Mouse (Mus musculus) G1E (cell line): ENCODE measurements at regions not wholly inside any gene's neighbourhood (a gene's known extent, or its start where the extent isn't known, plus 50 kb on each side); places are given as distances from the start of the nearest gene placed in this dataset.

Experiments
- ATAC-seq: 2 replicates; pipeline ENCODE4 v1.8.0; 2016; ENCODE audit warnings: mild to moderate bottlenecking; ENCODE audit not compliant: insufficient number of reproducible peaks, poor library complexity, low FRiP score, severe bottlenecking; ENCODE audit errors: extremely low read depth
- DNase-seq: peaks from one replicate; pipeline ENCODE4 v3.0.0; 2012; ENCODE audit warnings: low spot score
- H3K27me3 ChIP-seq: 2 replicates; pipeline ENCODE4 v1.6.1; 2012; ENCODE audit warnings: mild to moderate bottlenecking, low read length, inconsistent platforms; ENCODE audit not compliant: insufficient read depth
- H3K36me3 ChIP-seq: replicated peaks from 2 replicates; pipeline ENCODE3; 2012; ENCODE audit warnings: mild to moderate bottlenecking, inconsistent platforms
- H3K4me1 ChIP-seq: 2 replicates; pipeline ENCODE4 v1.6.1; 2012; ENCODE audit warnings: low read depth, low read length, inconsistent platforms, mixed read lengths; ENCODE audit not compliant: insufficient read depth
- H3K4me3 ChIP-seq: 2 replicates; pipeline ENCODE4 v1.5.1; 2012; ENCODE audit warnings: low read depth, mild to moderate bottlenecking, inconsistent platforms, low read length, moderate library complexity, mixed read lengths
- H3K9me3 ChIP-seq: replicated peaks from 2 replicates; pipeline ENCODE4 v1.6.1; 2012; ENCODE audit warnings: inconsistent platforms
- CTCF ChIP-seq: IDR thresholded peaks from 2 replicates; pipeline ENCODE4 v1.5.1; 2012; ENCODE audit warnings: low read depth, low read length, inconsistent platforms, mixed read lengths
- GATA1 ChIP-seq: IDR thresholded peaks from 2 replicates; pipeline ENCODE4 v1.6.1; 2012; ENCODE audit warnings: borderline replicate concordance, low read length, inconsistent platforms, mixed read lengths
- GATA2 ChIP-seq: IDR thresholded peaks from 2 replicates; pipeline ENCODE4 v1.6.1; 2012; ENCODE audit warnings: low read depth, low read length, inconsistent platforms, borderline replicate concordance
- POLR2AphosphoS5 ChIP-seq: IDR thresholded peaks from 2 replicates; pipeline ENCODE4 v1.6.1; 2012; ENCODE audit warnings: low read depth, low read length, inconsistent platforms; ENCODE audit not compliant: insufficient replicate concordance
- TAL1 ChIP-seq: conservative IDR thresholded peaks from 2 replicates; pipeline ENCODE4 v1.6.1; 2012; ENCODE audit warnings: low read depth, low read length, inconsistent platforms, mixed read lengths

GRCm38 (mm10) chr1:151098763-151099162 lies 83.6 kb upstream of the Gm47985 start:
- Histone ChIP-seq H3K36me3 (no peaks in the 10 kb centered on the region), H3K27me3 (no peaks in the 10 kb centered on the region), H3K9me3 (peaks cover 10% of the 10 kb centered on the region), H3K4me1 (peaks cover 88% of the 10 kb centered on the region), H3K4me3 (no peak overlapping the region)
- DNase-seq (no peak), ATAC-seq (no peak)
- TF ChIP-seq GATA2 = no peak
- no peak for TF ChIP-seq TAL1
- no peak for TF ChIP-seq CTCF
- TF ChIP-seq GATA1 = no peak
- TF ChIP-seq POLR2AphosphoS5 = no peak

GRCm38 (mm10) chr1:151100565-151101483 lies 81.5 kb upstream of the Gm47985 start:
- DNase-seq = no peak

GRCm38 (mm10) chr1:151101516-151101915 lies 80.8 kb upstream of the Gm47985 start:
- ATAC-seq (peak; percentile 81), DNase-seq (no peak)
- peak; percentile 96 for TF ChIP-seq TAL1
- TF ChIP-seq CTCF = no peak
- TF ChIP-seq POLR2AphosphoS5 = no peak
- TF ChIP-seq GATA1 = no peak
- Histone ChIP-seq H3K4me1 (peaks cover 83% of the 10 kb centered on the region), H3K4me3 (no peak overlapping the region), H3K27me3 (no peaks in the 10 kb centered on the region), H3K36me3 (no peaks in the 10 kb centered on the region), H3K9me3 (peaks cover 10% of the 10 kb centered on the region)

More at GRCm38 (mm10) chr1:151100565-151101483, 81.5 kb upstream of the Gm47985 start:
- no peak for TF ChIP-seq GATA1
- no peak for TF ChIP-seq POLR2AphosphoS5
- no peak for TF ChIP-seq TAL1
- TF ChIP-seq CTCF = no peak
- no peak for TF ChIP-seq GATA2
- no peak for ATAC-seq
- Histone ChIP-seq H3K4me1 (peaks cover 81% of the 10 kb centered on the region), H3K27me3 (no peaks in the 10 kb centered on the region), H3K36me3 (no peaks in the 10 kb centered on the region), H3K9me3 (peaks cover 10% of the 10 kb centered on the region), H3K4me3 (peak overlapping the region; percentile 36; the same call in 1 of the 2 replicates)

GRCm38 (mm10) chr1:151102061-151102460 lies 80.3 kb upstream of the Gm47985 start:
- H3K36me3 ChIP-seq = no peaks in the 10 kb centered on the region
- peaks cover 10% of the 10 kb centered on the region for H3K9me3 ChIP-seq
- no peak for DNase-seq
- H3K4me3 ChIP-seq = no peak overlapping the region
- no peaks in the 10 kb centered on the region; the same call in 1 of the 2 replicates for H3K27me3 ChIP-seq
- TF ChIP-seq GATA2 = no peak
- no peak for TF ChIP-seq GATA1
- no peak for TF ChIP-seq CTCF
- no peak for TF ChIP-seq TAL1
- TF ChIP-seq POLR2AphosphoS5 = no peak
- 0 out of 2 replicates have a peak, but pooled peaks have one; percentile 10 for ATAC-seq
- peaks cover 83% of the 10 kb centered on the region for H3K4me1 ChIP-seq

DNA sequence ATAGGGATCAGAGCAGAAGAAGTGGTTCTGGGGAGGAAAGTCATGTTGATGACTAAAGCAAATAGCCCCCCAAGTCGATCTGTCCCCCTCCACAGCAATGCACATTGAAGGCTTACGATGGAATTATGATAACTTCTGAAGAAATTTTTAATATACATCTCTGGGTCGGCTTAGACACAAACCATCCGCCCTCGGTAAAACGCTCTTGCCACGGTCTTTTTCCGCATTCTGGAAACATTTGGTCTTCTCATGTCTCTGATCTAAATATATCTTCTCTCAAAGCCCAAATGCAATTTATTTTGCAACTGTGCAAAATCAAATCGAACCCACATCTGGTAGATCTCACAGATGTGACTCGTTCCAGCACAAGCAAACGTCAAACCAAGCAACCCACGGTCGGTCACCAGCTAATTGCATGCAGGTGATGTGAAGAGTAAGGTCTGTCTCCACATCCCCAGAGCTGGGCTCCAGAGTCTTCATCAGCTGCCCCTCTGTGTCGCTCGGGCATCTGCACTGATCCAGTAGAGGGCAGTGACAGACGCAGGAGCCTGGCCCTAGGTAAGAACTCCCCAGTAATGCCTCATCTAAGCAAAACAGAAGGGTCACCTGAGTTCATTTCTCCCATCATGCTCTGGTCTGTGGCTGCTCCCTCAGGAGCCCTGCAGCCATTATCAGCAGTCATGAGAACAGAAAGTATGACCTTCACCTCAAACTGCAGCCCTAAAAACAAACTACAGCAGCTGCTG lies 79.5 kb upstream of the Gm47985 start:
- H3K4me1 ChIP-seq = peaks cover 79% of the 10 kb centered on the region
- ATAC-seq = no peak

GRCm38 (mm10) chr1:151103522-151104037 lies 78.8 kb upstream of the Gm47985 start:
- H3K27me3 ChIP-seq = peaks cover 3% of the 10 kb centered on the region
- no peaks in the 10 kb centered on the region for H3K36me3 ChIP-seq
- DNase-seq (no peak), ATAC-seq (no peak)
- H3K4me3 ChIP-seq = no peak overlapping the region
- peaks cover 10% of the 10 kb centered on the region for H3K9me3 ChIP-seq
- H3K4me1 ChIP-seq = peaks cover 71% of the 10 kb centered on the region
- TF ChIP-seq GATA1 = no peak
- no peak for TF ChIP-seq GATA2
- no peak for TF ChIP-seq POLR2AphosphoS5
- no peak for TF ChIP-seq CTCF
- no peak for TF ChIP-seq TAL1

More for the DNA sequence above, 79.5 kb upstream of the Gm47985 start:
- no peak for DNase-seq
- Histone ChIP-seq H3K4me3 (no peak overlapping the region), H3K27me3 (peaks cover 3% of the 10 kb centered on the region), H3K9me3 (peaks cover 10% of the 10 kb centered on the region), H3K36me3 (no peaks in the 10 kb centered on the region)
- no peak for TF ChIP-seq POLR2AphosphoS5
- no peak for TF ChIP-seq GATA2
- no peak for TF ChIP-seq GATA1
- TF ChIP-seq TAL1 = no peak
- TF ChIP-seq CTCF = no peak
